Mouse (Mus musculus): ENCODE data around the gene Camta1.

GRCm38 (mm10) chr4:151352249-151352648 lies 509.4 kb downstream of the Camta1 start:
- no peak for TF ChIP-seq TAL1 (IDR thresholded peaks at IDR 0.05; ENCODE audit: low read length)
- TF ChIP-seq GATA1 (IDR thresholded peaks at IDR 0.05; ENCODE audit: low read length): no peak
